Mouse (Mus musculus) c-Kit-positive CD71-positive TER-119-negative erythroid progenitor cells, embryonic 14.5 days (primary cell): ENCODE data around the gene Mapk3.
A peak's percentile ranks its signal among the peaks of the same experiment; 100 is the strongest.
"Not testable (repeated sequence)": the region's sequence is repeated elsewhere in the genome, so short reads cannot be mapped to it uniquely, and the experiment has no call there.

Source experiments
- DNase-seq: peaks from one replicate; pipeline ENCODE4 v3.0.0-alpha.2; 2013; ENCODE audit warnings: low read depth

Gene Mapk3

GRCm38 (mm10) chr7:126759672-126760390, 430 bp downstream of the Mapk3 start:
- DNase-seq, result no peak

GRCm38 (mm10) chr7:126760391-126760802, 996 bp downstream of the Mapk3 start:
- no peak for DNase-seq

GRCm38 (mm10) chr7:126760956-126761355, 1.6 kb downstream of the Mapk3 start:
- DNase-seq, result no peak

DNA sequence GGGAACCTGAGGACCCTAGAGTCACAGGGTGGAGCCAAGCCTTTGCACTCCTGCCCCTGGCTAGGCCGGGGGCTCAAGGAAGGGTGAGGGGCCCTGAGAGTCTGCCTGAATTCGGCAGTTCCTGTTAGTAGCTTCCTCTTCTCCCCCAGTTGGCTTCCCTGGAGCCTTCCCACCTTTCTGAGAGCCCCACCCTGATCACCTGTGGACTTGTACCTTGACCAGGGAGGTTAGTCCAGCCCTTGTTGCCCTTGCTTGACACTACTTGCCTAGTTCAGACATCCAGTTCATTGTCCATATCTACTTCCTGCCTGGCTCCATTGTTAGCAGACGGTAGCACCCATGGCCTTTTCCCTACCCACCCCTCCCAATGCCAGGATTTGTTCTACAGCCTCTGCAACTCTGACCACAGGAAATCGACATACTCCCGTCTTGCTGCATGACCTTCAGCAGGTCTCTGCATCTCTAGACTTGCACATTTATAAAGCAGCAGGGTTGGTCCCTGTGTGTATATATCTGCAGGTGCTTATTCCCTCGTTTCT, 2.2 kb downstream of the Mapk3 start:
- DNase-seq, result no peak

DNA sequence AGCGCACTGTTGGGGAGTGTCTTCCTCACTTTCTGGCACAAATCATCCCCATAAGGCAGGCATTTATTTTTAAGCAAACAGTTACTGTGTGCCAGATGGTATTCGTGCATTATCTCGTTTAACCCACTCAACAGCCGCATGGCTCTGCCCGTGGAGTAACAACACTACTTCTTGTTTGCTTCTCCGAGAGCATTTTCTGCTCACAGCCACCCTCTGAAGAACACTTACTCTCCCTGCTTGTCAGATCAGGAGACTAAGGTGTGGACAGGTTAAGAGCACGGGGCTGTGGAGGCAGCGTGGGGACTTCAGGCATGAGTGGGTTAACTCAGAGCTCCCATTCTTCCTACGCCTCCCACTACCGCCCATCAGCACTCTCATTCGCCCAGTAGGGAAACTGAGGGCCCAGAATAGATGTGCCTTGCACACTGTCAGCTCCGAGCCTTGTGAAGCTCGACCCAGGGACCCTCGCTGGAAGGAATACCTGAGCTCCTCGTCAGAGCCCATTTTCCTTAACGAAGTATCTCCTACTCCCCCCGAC, 3.1 kb downstream of the Mapk3 start:
- DNase-seq, result no peak

- DNase-seq, result no peak
Observed at GRCm38 (mm10) chr7:126765540-126765939, 6.1 kb downstream of the Mapk3 start.

DNA sequence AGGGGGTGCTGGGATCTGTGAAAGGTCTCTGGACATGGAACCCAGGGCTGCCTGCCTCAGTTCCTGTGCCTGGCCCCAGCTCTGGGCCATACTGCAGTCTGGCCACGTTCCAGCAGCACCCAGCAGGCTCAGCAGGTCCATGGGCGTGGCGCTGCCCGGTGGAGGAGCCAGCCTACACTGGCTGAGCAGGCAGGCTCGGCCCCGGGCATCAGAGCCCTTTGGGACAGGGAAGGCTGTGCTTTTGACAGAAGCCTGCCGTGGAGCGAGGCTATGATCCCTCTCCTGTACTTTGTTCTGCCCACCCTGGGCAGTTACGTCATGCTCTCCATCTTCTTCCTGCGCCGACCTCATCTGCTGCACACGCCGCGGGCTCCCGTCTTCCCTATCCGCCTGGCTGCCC, 6.8 kb downstream of the Mapk3 start, which contains the start of gene Gdpd3:
Gene Gdpd3, plus strand, starts transcription at position 134 of the 400 bp plus-strand sequence.
- no peak for DNase-seq

DNA sequence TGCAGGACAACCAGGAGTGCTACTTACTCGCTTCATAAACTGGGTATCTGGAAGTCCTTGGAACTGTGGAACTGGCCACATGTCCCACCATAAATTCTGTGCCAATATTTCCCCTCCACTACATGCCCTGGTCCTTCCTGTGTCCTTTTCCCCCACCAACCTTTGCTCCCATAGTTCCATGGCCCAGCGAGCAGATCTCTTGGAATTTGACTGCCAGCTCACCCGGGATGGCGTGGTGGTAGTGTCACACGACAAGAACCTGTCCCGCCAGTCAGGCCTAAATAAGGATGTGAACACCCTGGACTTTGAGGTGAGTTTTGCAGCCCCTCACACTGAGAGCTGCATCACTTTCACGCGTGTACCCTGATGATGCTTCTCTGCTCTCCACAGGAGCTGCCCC, 7.6 kb downstream of the Mapk3 start:
- no peak for DNase-seq

DNA sequence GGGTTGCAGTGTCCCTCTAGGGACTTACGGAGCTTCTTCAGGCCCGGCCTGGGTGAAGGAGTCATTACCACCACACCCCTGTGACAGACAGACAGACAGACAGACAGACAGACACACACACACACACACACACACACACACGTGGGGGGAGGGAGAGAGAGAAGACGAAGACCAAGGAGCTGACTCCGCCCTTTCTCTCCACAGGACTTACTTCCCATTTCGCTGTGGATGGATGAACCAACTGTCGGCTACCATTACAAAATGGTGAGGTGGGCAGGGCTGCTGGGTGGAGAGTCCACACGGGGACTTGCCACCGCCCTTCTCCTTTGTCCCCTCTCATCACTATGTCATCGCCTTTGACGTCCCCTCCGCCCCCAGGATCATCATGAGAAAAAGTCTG, 11.4 kb downstream of the Mapk3 start:
- DNase-seq, result no peak

GRCm38 (mm10) chr7:126773351-126773750, 13.9 kb downstream of the Mapk3 start:
- no peak for DNase-seq

DNA sequence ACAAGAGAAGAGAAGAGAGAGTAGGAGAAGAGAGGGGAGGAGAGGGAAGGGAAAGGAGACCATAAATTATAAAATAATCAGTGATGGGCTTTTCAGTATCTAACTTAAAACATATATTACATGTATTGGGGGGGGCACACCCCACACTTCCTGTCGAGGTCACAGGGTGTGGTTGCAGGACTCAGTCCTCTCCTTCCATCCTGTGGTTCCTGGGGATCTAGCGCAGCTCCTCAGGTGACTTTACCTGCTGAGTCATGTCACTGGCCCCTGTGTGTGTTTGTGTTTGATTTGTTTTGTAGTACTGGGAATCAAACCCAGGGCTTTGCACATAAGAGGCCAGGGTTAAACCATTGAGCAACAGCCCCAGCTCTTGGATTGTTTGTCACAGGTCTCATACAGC, 15.1 kb downstream of the Mapk3 start:
- no peak for DNase-seq

GRCm38 (mm10) chr7:126775185-126775977, 16.0 kb downstream of the Mapk3 start:
- DNase-seq, result no peak

DNA sequence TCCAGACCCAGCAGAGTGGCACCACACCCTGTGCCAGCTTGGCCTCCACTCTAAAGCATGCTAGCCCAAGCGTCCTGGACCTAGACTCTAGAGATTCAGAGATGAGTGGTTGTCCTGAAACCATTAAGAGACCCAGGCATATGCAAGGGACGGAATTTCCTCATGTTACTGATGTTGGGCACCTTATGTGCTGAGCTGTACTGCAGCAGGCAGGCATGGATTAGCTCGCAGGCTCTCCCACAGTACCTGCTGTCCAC, 16.5 kb downstream of the Mapk3 start:
- DNase-seq, result no peak

- peak; percentile 79 for DNase-seq
Observed at GRCm38 (mm10) chr7:126776598-126777057, 17.2 kb downstream of the Mapk3 start, which contains the start of gene Ypel3. Gene Ypel3, plus strand, starts transcription at chr7:126776955.

DNA sequence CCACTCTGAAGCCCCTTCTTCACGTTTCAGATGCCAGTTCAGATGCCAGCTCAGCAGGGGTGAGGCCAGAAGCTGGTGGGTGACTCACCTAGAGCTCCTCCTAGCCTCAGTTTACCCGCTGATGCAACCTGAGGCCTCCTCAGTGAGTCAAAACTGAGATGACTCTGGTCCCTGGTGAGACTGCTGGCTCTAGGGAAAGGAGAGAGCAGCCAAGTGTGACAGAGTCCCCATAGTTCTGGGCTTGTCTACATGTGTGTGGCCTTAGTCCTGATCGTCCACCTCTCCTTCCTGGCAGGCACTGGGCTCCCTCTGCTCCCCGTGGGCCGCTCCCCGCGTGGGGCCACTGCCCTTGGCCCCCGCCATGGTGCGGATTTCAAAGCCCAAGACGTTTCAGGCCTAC, 18.1 kb downstream of the Mapk3 start:
- no peak for DNase-seq

GRCm38 (mm10) chr7:126778147-126778546, 18.7 kb downstream of the Mapk3 start:
- no peak for DNase-seq

GRCm38 (mm10) chr7:126779101-126779500, 19.7 kb downstream of the Mapk3 start:
- not testable (repeated sequence) for DNase-seq

- DNase-seq, result peak; percentile 82
Observed at GRCm38 (mm10) chr7:126779983-126780970, 20.9 kb downstream of the Mapk3 start.

DNA sequence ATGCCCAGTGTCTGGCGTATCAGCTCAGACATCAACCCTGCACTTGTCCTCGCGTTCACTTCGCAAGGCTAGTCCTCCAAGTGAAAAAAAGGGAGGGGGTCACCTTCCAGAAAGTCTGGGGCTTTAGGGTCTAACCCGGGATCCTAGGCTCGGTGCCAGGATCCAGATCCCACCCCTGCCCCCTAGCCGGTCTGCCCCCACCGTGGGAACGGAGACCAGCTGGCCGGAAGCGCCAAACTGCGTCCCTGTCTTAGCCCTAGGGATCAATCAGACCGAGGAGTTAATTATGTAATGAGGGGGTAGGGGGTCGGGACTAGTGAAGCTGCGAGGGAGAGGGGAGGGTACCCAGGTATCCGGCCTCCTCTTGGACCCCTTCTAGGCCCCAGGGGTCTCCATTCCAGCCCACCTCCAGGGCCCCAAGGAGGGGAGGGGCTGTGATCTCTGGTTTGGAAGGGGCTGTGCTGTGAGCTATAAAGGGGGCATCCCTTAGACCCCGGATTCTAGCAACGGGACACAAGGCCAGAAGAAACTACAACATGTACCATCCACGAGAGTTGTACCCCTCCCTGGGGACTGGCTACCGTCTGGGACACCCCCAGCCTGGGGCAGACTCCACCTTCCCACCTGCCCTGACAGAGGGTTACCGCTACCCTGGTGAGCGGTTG, 21.7 kb downstream of the Mapk3 start, which contains the start of gene Tbx6:
Gene Tbx6, plus strand, starts transcription at position 513 of the 665 bp plus-strand sequence.
- DNase-seq, result no peak

DNA sequence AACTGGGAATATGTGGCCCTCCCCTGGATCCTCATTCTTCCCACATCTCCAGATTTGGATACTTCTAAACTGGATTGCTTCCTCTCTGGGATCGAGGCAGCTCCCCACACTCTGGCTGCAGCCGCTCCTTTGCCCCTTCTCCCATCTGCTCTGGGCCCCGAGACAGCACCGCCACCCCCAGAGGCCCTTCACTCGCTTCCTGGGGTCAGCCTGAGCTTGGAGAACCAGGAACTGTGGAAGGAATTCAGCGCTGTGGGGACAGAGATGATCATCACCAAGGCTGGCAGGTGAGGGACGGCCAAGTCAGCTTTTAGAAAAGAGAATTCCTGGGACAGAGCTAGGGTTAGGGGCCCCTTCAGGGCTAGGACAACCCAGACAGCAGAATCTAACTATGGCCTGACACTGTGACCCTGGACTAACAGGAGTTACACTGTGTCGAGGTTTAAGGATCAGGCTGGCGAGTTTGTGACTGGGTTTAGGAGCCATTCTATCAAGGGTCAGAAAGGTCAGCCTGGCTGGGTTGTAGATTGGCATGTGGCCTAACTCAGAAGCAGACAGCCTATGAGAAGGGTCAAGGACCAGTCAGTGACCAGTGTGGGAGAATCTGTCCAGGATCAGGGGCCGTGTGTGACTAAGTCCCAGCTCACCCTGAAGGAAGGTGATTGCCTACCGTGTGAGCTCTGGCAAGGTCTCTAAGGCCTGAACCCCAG, 22.4 kb downstream of the Mapk3 start:
- no peak for DNase-seq
